Mouse (Mus musculus): ENCODE measurements around the gene Mrpl44.

Mrpl44 gene

DNA sequence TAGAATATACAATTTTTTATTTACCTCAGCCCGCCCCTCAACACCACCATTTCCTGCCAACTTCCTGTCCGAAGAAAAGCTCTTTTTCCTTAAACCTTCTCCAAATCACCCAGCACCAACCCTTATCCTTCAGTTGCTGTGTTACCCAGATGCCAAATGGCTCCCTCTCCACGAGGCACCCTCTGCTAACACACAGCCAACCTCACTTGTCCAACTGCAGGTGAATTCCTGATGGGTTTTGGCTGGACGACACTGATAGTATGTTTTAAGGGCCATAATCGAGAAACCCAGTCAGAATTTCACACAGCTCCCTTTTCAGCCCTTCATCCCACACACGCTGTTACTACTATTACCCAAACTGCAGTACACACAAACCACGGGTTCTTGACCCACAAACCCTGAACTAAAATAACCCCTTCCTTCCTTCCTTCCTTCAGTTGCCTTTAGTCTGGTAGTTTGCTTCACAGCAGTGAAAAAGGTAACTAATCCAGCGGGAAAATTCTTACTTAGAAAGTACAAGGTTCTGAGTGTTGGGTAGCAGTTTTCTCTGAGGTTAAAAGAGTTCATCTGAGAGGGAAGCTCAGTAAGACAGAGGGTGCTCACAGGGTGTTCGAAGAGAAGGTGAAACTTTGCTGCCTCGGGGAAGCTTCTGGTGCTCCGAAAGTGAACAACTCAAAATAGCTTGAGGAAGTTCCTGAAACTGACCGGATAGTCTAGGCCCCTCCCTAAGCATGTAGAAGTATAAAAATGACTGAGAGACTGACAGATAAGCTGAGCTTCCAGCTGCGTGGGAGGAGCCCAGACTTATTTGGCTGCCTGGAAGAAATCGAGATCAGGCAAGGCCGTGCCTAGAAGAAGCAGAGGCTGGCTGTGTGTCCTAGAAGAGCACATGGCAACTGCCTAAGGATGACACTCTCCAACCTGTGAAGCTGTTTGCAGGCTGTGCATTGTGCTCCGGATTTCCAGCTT is 13.3 kb upstream of the Mrpl44 start:
- DNase-seq (ENCODE audit: low read depth, low spot score): no peak

DNA sequence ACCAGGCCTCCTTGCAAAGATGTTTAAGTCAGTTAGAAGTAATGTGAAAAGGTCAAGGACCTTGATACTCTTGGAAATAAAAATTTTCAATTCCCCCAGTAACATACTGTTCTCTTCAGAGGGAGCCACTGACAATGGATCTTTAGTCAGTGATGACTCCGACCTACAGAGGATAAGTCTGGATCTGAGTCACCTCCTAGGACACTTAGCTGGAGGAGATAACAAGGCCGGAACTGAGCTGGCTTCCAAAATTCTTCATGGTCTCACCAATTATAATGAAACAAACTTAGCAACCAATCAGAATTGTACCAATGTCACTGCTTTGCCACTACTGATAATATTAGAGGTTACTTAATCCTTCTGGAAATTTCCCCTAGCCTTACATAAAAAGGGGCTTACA is 11.8 kb upstream of the Mrpl44 start:
- no peak for DNase-seq (ENCODE audit: low read depth, low spot score)

DNA sequence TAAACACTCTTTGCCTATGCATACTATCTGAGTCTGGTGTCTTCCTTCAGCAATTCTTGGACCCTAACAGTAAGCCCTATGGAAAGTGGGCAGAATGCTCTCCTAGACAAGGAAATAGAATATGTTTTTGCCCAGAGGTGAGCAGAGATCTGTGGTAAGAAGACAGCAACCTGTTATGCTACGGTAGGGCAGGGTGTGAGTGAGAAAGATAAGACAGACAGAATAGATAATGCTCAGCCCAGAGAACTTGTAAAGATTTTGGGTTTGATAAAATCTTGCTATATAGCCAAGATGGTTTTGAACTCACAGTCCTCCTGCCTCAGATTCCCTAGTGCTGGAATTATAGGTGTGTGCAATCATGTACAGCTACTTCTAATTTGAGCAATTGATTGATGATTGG is 11.3 kb upstream of the Mrpl44 start:
- DNase-seq (ENCODE audit: low read depth, low spot score): no peak

DNA sequence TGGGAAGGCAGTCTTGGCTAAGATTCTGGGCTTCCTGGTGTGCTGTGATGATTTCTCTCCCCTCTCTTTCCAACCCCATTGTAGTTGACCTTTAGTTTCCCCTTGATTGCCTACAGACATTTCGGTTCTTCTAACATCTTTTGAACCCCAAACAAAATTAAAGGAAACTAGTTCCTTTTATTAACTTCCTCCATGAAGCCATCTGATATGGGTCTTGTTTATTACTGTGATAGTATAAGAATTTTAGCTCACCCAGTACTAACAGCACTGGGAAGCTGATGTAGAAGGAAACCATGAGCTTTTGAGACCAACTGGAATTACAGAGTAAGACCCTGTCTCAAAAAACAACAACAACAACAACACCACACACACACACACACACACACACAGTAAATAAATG is 7.6 kb upstream of the Mrpl44 start:
- DNase-seq (ENCODE audit: low read depth, low spot score): no peak

DNA sequence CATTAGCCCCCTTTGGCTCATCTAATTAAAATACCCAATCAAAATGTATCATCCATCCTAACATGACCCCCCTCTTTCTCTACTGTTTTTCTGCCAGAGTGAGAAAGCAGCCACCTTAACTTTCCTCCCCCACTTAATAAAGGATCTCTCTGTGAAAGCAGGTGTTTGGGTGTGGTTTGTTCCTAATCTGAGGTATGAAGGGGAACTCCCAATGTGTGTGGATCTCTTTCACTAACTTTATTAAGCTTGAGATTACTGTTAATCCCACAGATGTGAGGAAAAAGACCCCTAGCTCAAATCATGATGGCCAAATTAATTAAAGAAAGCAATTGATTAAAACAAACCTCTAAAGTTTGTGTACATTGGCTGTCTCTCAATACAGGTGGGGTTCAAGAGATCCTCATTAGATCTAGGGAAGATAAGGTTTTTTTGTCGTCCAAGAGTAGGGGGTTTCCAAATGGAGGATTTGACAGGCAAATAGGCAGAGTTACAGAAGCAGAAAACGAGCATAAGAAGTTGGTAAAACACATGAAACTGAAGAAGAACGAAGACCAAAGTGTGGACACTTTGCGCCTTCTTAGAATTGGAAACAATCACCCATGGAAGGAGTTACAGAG is 1.5 kb upstream of the Mrpl44 start:
- no peak for DNase-seq (ENCODE audit: low read depth, low spot score)

DNA sequence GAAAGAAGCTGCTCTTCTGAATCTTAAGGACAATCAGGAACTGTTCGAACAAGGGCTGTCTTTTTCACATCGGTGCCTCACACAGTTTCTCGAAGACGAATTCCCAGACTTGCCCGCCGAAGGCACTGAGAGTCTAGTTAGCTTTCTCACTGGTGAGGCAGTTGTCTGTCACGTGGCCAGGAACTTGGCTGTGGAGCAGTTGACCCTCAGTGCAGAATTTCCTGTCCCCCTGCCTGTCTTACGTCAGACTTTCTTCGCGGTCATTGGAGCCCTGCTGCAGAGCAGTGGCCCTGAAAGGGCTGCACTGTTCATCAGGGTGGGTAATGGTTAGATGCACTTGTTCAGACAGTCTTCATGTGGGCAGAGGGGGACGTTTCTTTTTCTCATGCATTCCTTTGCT is 2.2 kb downstream of the Mrpl44 start:
- DNase-seq (ENCODE audit: low read depth, low spot score): no peak

DNA sequence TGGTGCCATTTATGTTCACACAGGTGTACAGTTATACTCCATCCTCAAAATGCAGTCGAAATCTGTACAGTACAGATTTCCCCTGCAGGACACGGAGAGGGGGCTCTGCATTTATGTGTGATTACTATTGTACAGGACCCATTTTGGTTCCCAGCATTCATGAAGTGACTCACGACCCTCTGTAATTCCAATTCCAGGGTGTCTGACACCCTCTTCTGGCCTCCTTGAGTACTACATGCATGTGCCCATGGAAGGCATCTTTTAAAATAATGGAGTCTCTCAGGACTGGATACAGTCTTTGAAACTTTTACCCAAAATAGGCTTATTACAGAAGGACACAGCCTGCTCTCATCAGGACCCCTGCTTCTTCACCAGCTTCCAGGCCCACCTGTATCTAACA is 6.6 kb downstream of the Mrpl44 start:
- no peak for DNase-seq (ENCODE audit: low read depth, low spot score)

DNA sequence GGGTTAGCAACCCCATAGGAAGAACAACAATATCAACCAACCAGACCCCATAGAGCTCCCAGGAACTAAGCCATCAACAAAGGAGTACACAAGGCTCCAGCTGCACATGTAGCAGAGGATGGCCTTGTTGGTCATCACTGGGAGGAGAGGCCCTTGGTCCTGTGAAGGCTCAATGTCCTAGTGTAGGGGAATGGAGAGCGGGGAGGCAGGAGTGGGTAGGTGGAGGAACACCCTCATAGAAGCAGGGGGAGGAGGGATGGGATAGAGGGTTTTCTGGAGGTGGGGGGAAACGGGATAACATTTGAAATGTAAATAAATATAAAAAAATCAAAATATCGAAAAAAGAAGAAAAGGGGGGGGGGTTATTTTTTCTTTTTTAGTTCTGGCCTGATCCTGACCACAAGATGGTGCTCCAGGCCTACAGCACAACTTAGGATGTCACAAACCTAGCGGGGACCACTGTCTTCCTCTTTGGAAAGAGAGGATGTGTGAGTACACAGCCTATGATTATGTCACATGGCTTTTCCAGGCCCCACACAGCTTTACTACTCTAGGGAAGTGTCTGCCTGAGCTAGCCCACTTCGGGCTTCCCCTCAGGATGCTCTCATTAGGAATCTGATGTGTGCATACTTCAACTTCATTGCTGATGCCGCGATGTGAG is 10.6 kb downstream of the Mrpl44 start:
- DNase-seq (ENCODE audit: low read depth, low spot score): no peak

DNA sequence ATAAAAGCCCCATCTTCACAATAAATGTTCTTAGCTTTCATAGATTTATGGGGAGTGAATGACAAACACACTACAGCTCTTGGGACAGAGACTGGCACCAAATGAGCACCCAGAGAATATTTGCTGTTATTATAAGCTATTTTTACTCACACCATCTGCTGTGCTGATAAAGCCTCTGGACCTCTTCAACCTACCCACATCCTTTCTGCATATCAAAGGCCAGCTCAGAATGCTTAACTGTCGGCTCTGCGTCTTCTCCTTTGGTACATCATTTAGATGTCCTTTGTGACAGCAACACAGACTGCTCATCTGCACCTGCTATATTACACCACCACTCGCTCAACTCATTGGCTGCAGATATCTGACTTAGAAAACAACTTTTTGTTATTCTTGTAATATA is 21.3 kb downstream of the Mrpl44 start:
- no peak for DNase-seq (ENCODE audit: low read depth, low spot score)

DNA sequence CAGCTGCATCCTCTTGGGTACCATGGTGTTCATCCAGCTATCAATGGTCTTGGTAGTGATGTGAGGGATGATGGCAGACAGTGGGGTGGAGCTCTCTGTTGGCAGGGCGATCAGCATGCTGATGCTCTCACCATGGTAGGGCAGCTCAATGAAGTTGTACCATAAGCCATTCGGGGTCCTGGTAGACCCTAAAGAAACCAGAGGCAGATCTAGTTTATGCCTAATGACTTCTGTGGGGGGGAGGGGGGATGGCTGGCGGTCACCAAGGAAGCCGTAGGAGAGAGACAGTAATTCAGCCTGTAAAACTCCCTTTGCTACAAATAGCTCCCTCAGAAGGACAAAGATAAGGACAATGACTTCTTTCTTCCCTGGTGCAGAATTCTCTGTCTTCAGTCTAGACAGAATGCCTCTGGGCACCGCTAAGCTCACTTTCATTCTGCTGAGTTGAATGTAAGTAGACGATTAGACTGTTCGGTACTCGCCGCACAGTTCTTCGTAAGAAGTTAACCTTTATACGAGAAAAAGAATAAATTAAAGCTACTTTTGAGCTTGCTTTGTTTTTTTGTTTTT is 27.1 kb downstream of the Mrpl44 start:
- DNase-seq (ENCODE audit: low read depth, low spot score): no peak

DNA sequence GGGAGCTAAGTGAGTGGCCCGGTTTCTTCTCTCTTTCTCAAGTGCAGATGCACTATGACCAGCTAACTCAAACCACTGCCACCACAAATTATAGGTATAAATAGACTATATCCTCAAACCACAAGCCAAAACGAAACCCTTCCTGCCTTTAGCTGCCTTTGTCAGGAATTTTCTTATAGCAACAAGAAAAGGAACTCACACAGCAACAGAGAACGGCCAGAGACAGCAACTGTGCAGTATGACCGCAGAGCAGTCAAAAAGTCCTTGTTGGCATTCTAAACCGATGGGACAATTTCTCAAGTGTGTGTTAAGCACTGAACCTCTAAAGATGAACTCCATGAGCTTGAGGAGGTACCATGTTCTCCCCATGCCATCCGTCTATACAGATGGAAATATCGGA is 27.8 kb downstream of the Mrpl44 start:
- no peak for DNase-seq (ENCODE audit: low read depth, low spot score)

DNA sequence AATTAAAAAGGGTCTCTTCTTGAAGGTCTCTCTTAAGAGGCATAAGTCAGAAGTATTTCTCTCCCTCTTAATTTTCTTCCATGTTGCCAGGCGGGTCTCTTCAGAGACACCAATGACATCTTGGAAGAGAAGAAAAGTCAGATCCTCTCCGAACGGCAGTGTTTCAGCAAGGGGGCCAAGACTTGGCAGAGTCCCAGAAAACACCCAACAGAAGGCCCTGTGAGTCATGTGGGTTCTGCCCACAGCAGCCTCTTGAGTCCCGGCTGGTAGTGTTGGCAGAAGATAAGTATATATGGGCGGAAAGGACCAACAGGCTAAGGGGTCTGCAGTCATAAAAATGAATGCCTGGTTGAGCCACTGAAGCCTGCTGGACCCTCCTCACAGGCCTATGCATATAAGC is 31.0 kb downstream of the Mrpl44 start:
- DNase-seq (ENCODE audit: low read depth, low spot score): no peak

DNA sequence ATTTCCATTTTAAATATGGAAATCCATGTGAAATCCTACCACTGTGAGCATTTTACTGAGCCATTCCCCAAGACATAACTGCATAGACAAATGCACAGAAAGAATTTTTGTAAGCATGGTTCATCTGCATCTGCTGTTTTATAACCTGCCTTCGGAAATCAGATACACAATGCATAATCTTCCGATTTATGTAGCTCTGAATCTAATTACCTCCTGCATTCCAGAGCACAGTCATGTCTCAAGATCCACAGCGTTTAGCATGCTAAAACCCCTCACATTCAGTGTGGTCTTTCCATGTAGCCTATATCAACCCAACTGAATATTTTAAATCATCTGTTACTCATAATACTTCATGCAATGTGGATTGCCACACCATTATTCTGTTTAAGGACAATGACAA is 33.6 kb downstream of the Mrpl44 start:
- DNase-seq (ENCODE audit: low read depth, low spot score): no peak

DNA sequence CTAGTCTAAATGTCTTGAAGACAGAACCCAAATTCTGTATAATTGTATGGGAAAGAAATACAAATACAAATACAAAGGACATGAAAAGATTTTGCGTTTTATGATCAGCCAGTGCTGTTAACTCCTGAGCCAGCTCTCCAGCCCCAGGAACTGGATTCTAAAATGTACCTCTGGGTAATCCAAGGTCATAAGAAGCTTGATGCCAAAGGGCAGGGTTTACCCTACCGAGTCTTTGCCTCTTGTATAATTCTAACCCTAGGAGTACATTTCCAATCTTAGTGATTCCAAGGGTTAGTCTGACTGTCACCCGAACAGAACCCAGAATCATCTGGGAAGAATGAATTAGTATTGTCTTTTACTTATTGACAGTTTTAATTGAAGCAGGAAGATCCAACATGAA is 39.6 kb downstream of the Mrpl44 start:
- no peak for DNase-seq (ENCODE audit: low read depth, low spot score)

DNA sequence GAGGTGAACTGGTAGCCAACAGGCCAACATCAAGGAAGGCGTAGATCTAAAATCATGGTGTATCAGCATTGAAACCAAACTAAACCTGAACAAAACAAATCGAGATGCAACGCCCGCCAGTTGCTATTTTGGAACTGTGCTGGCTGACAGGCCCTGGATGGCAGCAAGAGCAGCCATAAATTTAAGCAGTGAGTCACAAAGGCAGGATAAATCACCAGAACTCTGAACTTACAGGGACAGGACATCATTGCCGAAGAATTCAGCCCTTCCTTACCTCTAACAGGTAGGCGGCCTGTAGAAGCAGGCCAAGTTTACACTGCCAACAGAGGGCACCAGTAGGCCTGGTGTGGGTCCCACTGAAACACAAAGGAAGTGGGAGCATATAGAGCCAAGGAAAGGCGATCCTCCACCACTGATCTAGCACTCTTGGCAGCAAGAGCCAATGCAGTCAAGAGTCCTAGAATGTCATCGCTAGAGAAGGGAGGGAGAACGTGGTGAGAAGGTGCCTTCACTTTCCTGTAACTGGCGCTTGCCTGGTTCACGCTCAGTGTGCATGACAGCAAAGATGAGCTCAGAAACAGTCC is 43.6 kb downstream of the Mrpl44 start:
- DNase-seq (ENCODE audit: low read depth, low spot score): no peak

DNA sequence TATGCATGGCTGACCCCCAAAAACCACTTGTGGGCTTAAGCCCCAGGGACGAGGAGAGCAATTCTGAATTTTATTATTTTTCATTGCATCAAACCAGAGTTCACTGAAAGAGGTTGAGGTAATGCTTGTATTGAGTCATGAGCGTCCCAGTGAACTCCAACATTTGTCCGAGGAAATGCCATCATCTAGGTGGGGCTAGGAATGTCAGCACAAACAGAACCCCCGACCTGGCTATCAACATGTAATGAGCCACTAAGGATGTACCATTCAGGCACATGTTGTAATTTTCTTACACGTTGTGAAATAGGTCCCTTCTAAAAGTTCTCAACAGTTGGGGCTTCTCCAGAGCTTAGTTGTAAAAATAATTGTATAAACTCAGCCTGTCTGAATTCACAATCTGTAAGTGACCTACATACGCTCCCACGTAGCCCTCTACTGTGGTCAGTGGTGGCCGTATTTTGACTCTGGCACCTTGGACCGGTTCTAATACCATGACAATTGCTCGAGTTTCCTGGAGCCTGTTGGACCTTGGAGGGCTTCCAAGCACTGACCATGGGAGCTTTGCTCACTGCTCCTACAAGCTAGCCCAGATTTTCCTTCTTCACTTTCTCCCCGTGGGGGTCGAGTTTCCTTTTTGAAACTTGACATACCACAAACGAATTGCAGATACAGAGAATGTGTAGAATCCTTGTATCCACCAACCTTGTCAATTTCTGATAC is 47.1 kb downstream of the Mrpl44 start:
- DNase-seq (ENCODE audit: low read depth, low spot score): no peak

DNA sequence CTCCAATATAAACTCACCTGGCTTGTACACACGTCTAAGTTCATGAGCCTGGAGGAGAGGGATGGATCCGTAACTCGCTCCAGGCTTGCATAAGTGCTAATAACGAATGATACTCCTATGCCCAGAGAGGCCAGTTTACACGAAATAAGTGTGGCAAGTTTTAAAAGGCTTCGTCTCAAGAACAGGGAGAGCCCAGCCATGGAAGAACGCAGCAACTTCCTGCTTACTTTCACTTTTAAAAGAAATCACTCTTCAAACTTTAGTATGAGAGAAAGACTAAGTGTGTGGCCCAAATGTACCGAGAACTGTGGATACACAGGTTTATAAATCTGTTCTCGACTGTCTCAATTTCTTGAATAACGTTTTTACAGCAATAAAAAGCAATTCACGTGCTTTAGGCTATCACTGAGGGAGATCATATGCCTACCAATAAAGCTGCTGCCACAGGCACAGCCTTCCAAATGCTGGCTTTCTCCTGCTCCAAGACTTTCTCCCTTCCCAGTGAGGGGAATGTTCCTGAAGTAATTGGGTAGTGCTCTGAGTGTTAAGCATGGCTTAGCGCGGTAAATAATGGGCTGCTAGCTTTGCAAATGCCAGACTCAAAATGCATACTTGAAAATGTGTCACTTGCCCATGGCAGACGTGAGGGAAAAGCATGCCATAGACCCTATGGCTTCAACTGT is 48.3 kb downstream of the Mrpl44 start:
- DNase-seq (ENCODE audit: low read depth, low spot score): no peak

All from c-Kit-negative CD71-positive TER-119-positive erythroid progenitor cells, embryonic 14.5 days (primary cell).